Mouse (Mus musculus) E14TG2a.4 (cell line): ENCODE data around the gene Lrrfip1.

Source experiments
- CTCF ChIP-seq: conservative IDR thresholded peaks from 2 replicates; pipeline ENCODE4 v1.5.1; 2014; ENCODE audit warnings: low read length
- NANOG ChIP-seq: IDR thresholded peaks from 2 replicates; pipeline ENCODE4 v1.6.1; 2014; ENCODE audit warnings: borderline replicate concordance, low read length, mixed read lengths
- POU5F1 ChIP-seq: IDR thresholded peaks from 2 replicates; pipeline ENCODE4 v1.6.1; 2014; ENCODE audit warnings: low read length, borderline replicate concordance

- TF ChIP-seq CTCF, result no peak
- no peak for TF ChIP-seq POU5F1
- TF ChIP-seq NANOG, result no peak
Observed at GRCm38 (mm10) chr1:91049296-91049695, 50.8 kb downstream of the Lrrfip1 start.
